Mouse (Mus musculus) left cerebral cortex, adult 9 months (tissue): ENCODE results near the gene Hist1h3h.
"Not testable (repeated sequence)": the region's sequence is repeated elsewhere in the genome, so short reads cannot be mapped to it uniquely, and the experiment has no call there.

Experiments used
- DNase-seq, 2 experiments: peaks; one replicate each; pipeline ENCODE4 v3.0.0; 2022; ENCODE audit warnings: low spot score in 2 of 2

Hist1h3h gene

DNA sequence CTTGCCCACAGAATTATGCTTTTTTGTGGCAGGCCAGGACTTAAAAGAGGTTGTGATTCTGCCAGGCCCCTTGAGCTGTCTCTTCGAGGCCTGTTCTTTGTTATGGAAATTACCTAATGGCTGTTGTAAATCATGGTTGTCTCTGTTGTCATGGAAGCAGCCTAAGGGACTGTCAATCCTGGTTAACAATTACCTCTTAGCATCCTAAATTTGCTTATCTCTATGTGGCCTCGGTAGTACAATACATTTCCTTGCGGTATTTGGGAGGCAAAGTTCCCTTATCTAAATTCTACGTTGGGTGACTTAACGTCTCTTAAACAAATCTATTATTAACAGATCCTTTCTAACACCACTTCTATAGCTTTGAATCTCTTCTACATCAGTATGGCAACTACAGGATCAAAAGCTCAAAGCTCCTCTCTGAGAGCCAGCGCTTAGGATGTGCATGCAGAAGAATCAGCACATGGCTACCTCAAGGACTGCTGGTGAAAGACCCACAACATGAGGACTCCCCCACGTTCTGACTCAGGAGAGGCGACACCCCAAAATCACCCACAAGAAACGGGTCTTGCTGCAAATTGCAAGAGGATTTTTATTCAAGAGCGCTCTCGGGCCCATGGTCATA lies 10.6 kb downstream of the Hist1h3h start:
- DNase-seq: no peak

DNA sequence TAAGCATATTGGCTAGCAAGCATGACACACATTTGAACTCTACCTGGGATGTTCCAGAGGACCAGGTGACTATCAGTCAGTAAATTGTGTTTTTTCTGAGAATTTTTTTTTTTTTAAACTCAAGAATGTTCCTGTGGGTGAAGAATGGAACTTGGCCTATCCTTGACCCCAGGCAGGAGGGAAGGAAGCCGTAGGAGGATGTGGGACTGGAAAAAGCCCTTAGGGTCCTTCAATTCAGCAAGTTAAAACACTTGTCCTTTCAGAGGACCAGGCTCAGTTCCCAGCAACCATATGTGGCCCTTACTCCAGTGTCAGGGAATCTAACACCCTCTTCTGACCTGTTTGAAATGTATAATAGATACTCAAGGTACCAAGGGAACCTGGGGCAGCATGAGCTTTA lies 12.1 kb downstream of the Hist1h3h start:
- DNase-seq: no peak

DNA sequence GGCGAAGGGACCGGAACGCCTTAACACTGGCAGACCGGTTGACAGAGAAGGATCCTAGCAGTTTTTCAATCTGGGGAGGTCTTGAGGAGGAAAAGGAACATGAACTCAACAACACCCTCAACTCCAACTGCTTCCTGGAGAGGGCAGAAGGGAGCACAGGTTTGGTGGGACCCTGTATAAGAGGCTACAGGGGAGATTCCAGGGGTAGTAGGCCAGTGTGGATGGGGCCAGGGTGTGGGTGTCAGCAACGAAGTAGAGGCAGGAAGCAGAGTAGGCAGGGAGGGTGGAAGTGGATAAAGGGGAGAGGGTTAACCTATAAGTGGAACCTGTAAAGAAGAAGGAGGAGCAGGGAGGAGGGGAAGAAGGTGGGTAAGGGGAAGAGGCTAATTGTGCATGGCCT lies 16.0 kb downstream of the Hist1h3h start:
- no peak for DNase-seq

GRCm38 (mm10) chr13:21734010-21734905 lies 16.8 kb downstream of the Hist1h3h start:
- peak in 1 of 2 experiments; percentile 80 for DNase-seq

GRCm38 (mm10) chr13:21734906-21735767 lies 17.7 kb downstream of the Hist1h3h start, which contains the start of gene Hist1h4j:
TSS of gene Hist1h4j (plus strand) at chr13:21735064.
- DNase-seq: peak in 1 of 2 experiments; percentile 83

- DNase-seq: no peak
These were observed 27.5 kb downstream of the Hist1h3h start for GRCm38 (mm10) chr13:21745006-21745405.

GRCm38 (mm10) chr13:21749387-21750158 lies 32.1 kb downstream of the Hist1h3h start:
- DNase-seq: no peak

DNA sequence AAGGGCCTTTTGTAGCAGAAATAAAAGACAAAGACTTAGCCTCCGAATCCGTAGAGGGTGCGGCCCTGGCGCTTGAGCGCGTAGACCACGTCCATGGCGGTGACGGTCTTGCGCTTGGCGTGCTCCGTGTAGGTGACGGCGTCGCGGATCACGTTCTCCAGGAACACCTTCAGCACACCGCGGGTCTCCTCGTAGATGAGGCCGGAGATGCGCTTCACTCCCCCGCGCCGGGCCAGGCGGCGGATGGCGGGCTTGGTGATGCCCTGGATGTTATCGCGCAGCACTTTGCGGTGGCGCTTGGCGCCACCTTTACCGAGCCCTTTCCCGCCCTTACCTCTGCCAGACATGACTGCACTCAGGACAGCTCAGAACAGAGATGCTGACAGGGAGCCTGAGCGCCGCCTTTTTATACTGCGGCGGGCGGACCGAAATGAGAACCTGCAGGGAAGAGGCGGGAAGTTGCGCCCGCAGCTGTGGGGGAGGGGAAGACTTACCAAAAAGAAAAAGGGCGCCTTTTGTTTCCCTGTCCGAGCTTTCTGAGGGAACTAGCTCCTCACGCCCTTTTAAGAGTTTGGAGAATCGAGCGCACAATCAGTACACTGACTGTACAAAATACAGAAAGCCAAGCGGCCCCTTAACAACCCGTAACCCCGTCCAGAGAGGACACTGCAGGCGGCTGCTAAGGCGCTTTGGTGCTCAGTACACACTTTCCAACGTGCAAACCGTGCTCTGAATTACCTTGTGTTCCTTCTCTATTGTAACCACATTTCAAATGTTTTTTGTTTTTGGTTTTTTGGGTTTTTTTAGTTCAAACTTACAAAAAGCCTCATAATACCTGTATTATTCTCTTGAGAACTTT lies 32.9 kb downstream of the Hist1h3h start, which contains the start of gene Hist1h4k:
Hist1h4k (minus strand) TSS at position 347 of the 859 bp plus-strand sequence.
- DNase-seq: peak; percentile 80 to 95

DNA sequence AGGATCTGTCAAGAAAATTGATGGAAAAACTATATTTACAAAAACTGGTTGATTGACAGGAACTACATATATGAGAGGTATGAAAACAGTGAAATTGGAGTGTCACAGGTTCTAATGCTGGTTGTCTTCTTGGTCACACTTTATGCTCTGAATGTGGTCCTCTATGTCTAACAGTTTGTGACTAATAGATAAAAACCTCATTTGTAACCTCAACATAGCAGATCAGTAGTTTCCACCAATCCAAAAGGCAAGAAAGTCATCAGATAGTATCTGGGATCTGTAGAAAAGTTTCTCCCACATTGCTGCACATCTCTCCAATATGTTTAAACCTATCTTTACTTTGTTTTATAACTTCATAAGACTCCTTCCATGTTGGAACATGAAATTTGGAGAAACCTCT lies 34.0 kb downstream of the Hist1h3h start:
- DNase-seq: no peak

DNA sequence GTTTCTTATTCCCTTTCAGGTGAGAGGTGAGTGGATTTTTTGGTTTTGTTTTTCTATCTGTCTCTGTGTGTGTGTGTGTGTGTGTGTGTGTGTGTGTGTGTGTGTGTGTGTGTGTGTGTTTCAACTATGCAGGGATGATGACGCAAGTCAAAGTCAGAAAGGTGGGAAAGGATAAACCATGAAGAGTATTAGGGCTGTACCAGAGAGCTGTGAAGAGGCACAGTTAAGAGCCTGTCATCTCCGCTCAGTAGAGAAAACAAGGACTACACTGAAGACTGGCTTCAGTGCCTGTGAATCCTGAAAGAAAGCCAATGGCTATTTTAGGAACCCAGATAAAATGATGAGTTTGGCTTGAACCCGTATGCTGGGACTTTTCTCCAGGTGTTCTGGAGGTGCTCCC lies 34.4 kb downstream of the Hist1h3h start:
- no peak for DNase-seq

DNA sequence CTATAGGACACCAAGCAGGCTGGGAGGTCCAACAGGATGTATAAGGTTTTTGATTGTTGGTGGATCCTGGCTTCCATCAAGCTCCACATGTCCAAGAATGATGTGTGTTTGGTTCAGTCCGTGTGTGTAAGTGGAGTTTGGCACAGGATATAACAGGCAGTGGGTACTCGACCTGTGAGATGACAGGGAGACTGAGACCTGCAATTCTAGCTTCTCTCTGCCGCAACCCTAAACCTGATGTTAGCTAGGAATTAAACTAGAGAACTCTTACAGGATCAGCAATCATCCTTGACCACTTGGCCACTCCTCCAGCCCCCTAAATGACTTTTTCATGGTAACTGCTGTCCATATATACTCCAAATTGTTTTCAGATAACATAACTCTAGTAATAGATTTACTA lies 34.9 kb downstream of the Hist1h3h start:
- DNase-seq: no peak

DNA sequence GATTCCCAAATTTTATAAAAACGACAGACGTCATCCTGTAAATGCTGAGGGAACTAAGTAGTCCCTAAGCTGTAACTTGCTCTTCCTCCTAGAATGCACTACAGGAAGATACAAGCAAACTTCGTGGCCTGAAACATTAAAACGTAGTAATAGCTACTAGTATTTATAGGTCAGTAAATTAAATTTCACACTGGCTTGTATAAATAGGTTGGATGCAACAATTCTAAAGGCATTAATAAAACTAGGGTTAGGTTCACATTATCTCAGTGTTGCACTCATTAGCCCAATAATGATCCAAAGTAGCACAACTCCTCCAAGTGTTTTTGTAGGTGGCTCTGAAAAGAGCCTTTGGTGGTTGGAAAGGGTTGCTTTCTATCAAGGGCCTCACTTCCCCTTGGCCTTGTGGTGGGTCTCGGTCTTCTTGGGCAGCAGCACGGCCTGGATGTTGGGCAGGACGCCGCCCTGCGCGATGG lies 35.6 kb downstream of the Hist1h3h start:
- DNase-seq: no peak

GRCm38 (mm10) chr13:21753524-21754285 lies 36.2 kb downstream of the Hist1h3h start, which contains the start of the genes Hist1h2ak and Hist1h2bn:
TSS of gene Hist1h2ak (minus strand) at chr13:21753827.
TSS of gene Hist1h2bn (plus strand) at chr13:21754123.
- peak; percentile 82 to 88 for DNase-seq

GRCm38 (mm10) chr13:21754294-21755001 lies 37.0 kb downstream of the Hist1h3h start:
- DNase-seq: not testable (repeated sequence)

DNA sequence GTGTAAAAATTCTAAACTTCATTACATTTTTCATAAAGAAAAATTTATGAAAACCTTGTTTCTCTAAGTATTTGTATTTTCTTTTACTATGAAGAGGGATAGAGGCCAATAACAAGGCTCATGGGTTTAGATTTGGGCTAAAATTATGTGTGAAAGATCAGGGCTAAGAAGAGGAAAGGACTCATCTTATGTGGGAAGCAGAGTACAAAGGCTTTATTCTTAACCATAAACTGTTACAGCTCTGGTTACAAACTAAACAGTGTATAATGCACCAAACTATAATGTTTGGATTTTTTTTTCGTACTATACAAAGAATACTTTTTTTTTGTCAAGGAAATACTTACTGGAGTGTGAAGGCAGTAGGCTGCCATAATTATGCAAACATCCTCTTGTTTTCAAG lies 38.2 kb downstream of the Hist1h3h start:
- DNase-seq: no peak
